Mouse (Mus musculus) heart, postnatal 10 days (tissue): ENCODE results near the gene Apol9a. TPM values are rescaled to one million over a fixed set of nuclear protein-coding genes. Genes with fewer than 3 reads are reported as not detected.
"Not testable (repeated sequence)": the region's sequence is repeated elsewhere in the genome, so short reads cannot be mapped to it uniquely, and the experiment has no call there.

Source experiments
- DNase-seq, 2 experiments: peaks; one replicate each; pipeline ENCODE4 v3.0.0; 2021
- intact Hi-C: fragments of 180-260 bp; cut with DNase I; formaldehyde crosslinking; loops from one replicate; pipeline ENCODE4 v1.15.1; 2025
- total RNA-seq, 2 experiments: library from RNA; stranded (reverse); gene quantifications; 2 replicates each; pipeline ENCODE4 v1.2.3; 2021

The Apol9a gene
- total RNA-seq = under 1 TPM in 1 of 2 experiments, not detected in 1; 0.17 TPM

- DNase-seq, intact Hi-C loops: not testable (repeated sequence)
Observed at GRCm38 (mm10) chr15:77411035-77411434, at the start of gene Apol9a. Gene Apol9a, minus strand, starts transcription at chr15:77411135.

GRCm38 (mm10) chr15:77449927-77450326 lies 39.0 kb upstream of the Apol9a start:
- intact Hi-C loops = not testable (repeated sequence)
- DNase-seq = peak; percentile 17

GRCm38 (mm10) chr15:77447392-77447791 lies 36.5 kb upstream of the Apol9a start, which contains the start of gene Apol7b:
Gene Apol7b, minus strand, starts transcription at chr15:77447492.
- intact Hi-C loops, DNase-seq: not testable (repeated sequence)

- intact Hi-C loops, DNase-seq: not testable (repeated sequence)
Observed at GRCm38 (mm10) chr15:77445668-77446067, 34.7 kb upstream of the Apol9a start.

GRCm38 (mm10) chr15:77444746-77445145 lies 33.8 kb upstream of the Apol9a start:
- DNase-seq, intact Hi-C loops: not testable (repeated sequence)

- DNase-seq, intact Hi-C loops: not testable (repeated sequence)
Observed at GRCm38 (mm10) chr15:77428690-77429448, 17.9 kb upstream of the Apol9a start.

- intact Hi-C loops = not testable (repeated sequence)
Observed at GRCm38 (mm10) chr15:77422925-77423324, 12.0 kb upstream of the Apol9a start.

GRCm38 (mm10) chr15:77419657-77420056 lies 8.7 kb upstream of the Apol9a start:
- DNase-seq, intact Hi-C loops: not testable (repeated sequence)

More at GRCm38 (mm10) chr15:77422925-77423324, 12.0 kb upstream of the Apol9a start:
- peak in 1 of 2 experiments; percentile 13 for DNase-seq

- DNase-seq, intact Hi-C loops: not testable (repeated sequence)
Observed at GRCm38 (mm10) chr15:77416655-77417333, 5.9 kb upstream of the Apol9a start.

- DNase-seq, intact Hi-C loops: not testable (repeated sequence)
Observed at GRCm38 (mm10) chr15:77415653-77416052, 4.7 kb upstream of the Apol9a start.

- intact Hi-C loops, DNase-seq: not testable (repeated sequence)
Observed at GRCm38 (mm10) chr15:77412695-77413094, 1.8 kb upstream of the Apol9a start.

- intact Hi-C loops = not testable (repeated sequence)
- DNase-seq = peak; percentile 37 to 47
Observed at GRCm38 (mm10) chr15:77406370-77406769, 4.6 kb downstream of the Apol9a start.

- intact Hi-C loops = not testable (repeated sequence)
- peak; percentile 25 to 47 for DNase-seq
Observed at GRCm38 (mm10) chr15:77399027-77399426, 11.9 kb downstream of the Apol9a start, which contains the start of gene Apol7a. Gene Apol7a, minus strand, starts transcription at chr15:77399110.

- intact Hi-C loops = not testable (repeated sequence)
- peak; percentile 40 to 46 for DNase-seq
Observed at GRCm38 (mm10) chr15:77397450-77398132, 13.3 kb downstream of the Apol9a start.

- DNase-seq, intact Hi-C loops: not testable (repeated sequence)
Observed at GRCm38 (mm10) chr15:77393832-77394231, 17.1 kb downstream of the Apol9a start.

- DNase-seq = no peak
- intact Hi-C loops = no loop called here
Observed at GRCm38 (mm10) chr15:77387462-77387861, 23.5 kb downstream of the Apol9a start.

GRCm38 (mm10) chr15:77384340-77385030 lies 26.4 kb downstream of the Apol9a start:
- intact Hi-C loops = no loop called here
- no peak for DNase-seq

GRCm38 (mm10) chr15:77382880-77383279 lies 28.1 kb downstream of the Apol9a start:
- no peak for DNase-seq
- intact Hi-C loops = no loop called here

GRCm38 (mm10) chr15:77382271-77382850 lies 28.6 kb downstream of the Apol9a start:
- intact Hi-C loops = no loop called here
- DNase-seq = no peak

- no peak for DNase-seq
- intact Hi-C loops = no loop called here
Observed at GRCm38 (mm10) chr15:77381481-77381880, 29.5 kb downstream of the Apol9a start.
